Mouse (Mus musculus): Measurements from ENCODE around the gene Cops7a. TPM values are rescaled to one million over a fixed set of nuclear protein-coding genes. Genes with fewer than 3 reads are reported as not detected.

The Cops7a gene
- total RNA-seq, 2 experiments from 2014 or later = 153 to 170 TPM

Other genes with a start within 250 kb of the Cops7a start
- 1 to 10 TPM; 3.7 to 6.6 TPM for gene Ptpn6, start 226.8 kb downstream of the Cops7a start, total RNA-seq (2021)
- gene Grcc10, start 224.2 kb downstream of the Cops7a start, total RNA-seq (2021) = 100 to 1,000 TPM; 285 to 313 TPM
- not detected for gene Gm45234, start 209.5 kb downstream of the Cops7a start, total RNA-seq (2021)
- 100 to 1,000 TPM; 162 to 175 TPM for gene Atn1, start 209.0 kb downstream of the Cops7a start, total RNA-seq (2021)
- 1,000 to 10,000 TPM; 1,042 to 1,110 TPM for gene Eno2, start 195.9 kb downstream of the Cops7a start, total RNA-seq (2021)
- 1 to 10 TPM; 1.7 to 1.8 TPM for gene Lrrc23, start 185.8 kb downstream of the Cops7a start, total RNA-seq (2021)
- gene Spsb2, start 156.9 kb downstream of the Cops7a start, total RNA-seq (2021) = 1 to 10 TPM; 4.9 TPM
- gene Tpi1, start 151.2 kb downstream of the Cops7a start, total RNA-seq (2021) = 100 to 1,000 TPM; 736 to 850 TPM
- 100 to 1,000 TPM; 191 to 199 TPM for gene Usp5, start 136.1 kb downstream of the Cops7a start, total RNA-seq (2021)
- 1 to 10 TPM; 1.5 to 1.8 TPM for gene Cdca3, start 136.0 kb downstream of the Cops7a start, total RNA-seq (2021)
- gene Gnb3, start 125.3 kb downstream of the Cops7a start, total RNA-seq (2021) = under 1 TPM in 1 of 2 experiments, not detected in 1; 0.30 TPM
- 10 to 100 TPM; 12.6 to 37.2 TPM for gene P3h3, start 107.8 kb downstream of the Cops7a start, total RNA-seq (2021)
- gene Gpr162, start 101.6 kb downstream of the Cops7a start, total RNA-seq (2021) = 100 to 1,000 TPM; 218 to 235 TPM
- 1 to 10 TPM; 5.4 to 5.8 TPM for gene Cd4, start 77.3 kb downstream of the Cops7a start, total RNA-seq (2021)
- gene Lag3, start 53.8 kb downstream of the Cops7a start, total RNA-seq (2021) = 1 to 10 TPM; 2.7 to 3.1 TPM
- gene Ptms, start 45.4 kb downstream of the Cops7a start, total RNA-seq (2021) = 1,000 to 10,000 TPM in 1 of 2 experiments, 100 to 1,000 TPM in 1; 913 to 1,047 TPM
- 100 to 1,000 TPM; 606 to 697 TPM for gene Mlf2, start 34.2 kb downstream of the Cops7a start, total RNA-seq (2021)
- gene Pianp, start 31.2 kb upstream of the Cops7a start, total RNA-seq (2021) = 100 to 1,000 TPM; 179 to 184 TPM
- 10 to 100 TPM; 33.3 to 52.7 TPM for gene Zfp384, start 43.6 kb upstream of the Cops7a start, total RNA-seq (2021)
- 10 to 100 TPM; 55.2 to 63.9 TPM for gene Ing4, start 74.2 kb upstream of the Cops7a start, total RNA-seq (2021)
- gene Acrbp, start 84.2 kb upstream of the Cops7a start, total RNA-seq (2021) = 10 to 100 TPM in 1 of 2 experiments, 1 to 10 TPM in 1; 8.3 to 13.4 TPM
- under 1 TPM; 0.48 to 0.84 TPM for gene Lpar5, start 102.4 kb upstream of the Cops7a start, total RNA-seq (2021)
- gene Chd4, start 130.4 kb upstream of the Cops7a start, total RNA-seq (2021) = 100 to 1,000 TPM; 153 to 166 TPM
- gene Nop2, start 166.4 kb upstream of the Cops7a start, total RNA-seq (2021) = 10 to 100 TPM; 26.4 to 26.6 TPM
- 10 to 100 TPM; 63.0 to 67.2 TPM for gene Iffo1, start 179.7 kb upstream of the Cops7a start, total RNA-seq (2021)
- 1,000 to 10,000 TPM; 2,336 to 2,609 TPM for gene Gapdh, start 200.9 kb upstream of the Cops7a start, total RNA-seq (2021)
- 10 to 100 TPM; 24.2 to 30.2 TPM for gene Ncapd2, start 226.2 kb upstream of the Cops7a start, total RNA-seq (2021)
- gene Mrpl51, start 226.3 kb upstream of the Cops7a start, total RNA-seq (2021) = 10 to 100 TPM; 63.3 to 66.1 TPM

Data from left cerebral cortex, postnatal 36 days (tissue).